Mouse (Mus musculus) WW6 (cell line): ENCODE data around the gene Cc2d1b.

Experiments used
- DNase-seq: peaks from one replicate; pipeline ENCODE4 v3.0.0-alpha.2; 2013; ENCODE audit warnings: low read depth, low spot score

Gene Cc2d1b

GRCm38 (mm10) chr4:108638752-108639151, 19.0 kb downstream of the Cc2d1b start:
- no peak for DNase-seq

DNA sequence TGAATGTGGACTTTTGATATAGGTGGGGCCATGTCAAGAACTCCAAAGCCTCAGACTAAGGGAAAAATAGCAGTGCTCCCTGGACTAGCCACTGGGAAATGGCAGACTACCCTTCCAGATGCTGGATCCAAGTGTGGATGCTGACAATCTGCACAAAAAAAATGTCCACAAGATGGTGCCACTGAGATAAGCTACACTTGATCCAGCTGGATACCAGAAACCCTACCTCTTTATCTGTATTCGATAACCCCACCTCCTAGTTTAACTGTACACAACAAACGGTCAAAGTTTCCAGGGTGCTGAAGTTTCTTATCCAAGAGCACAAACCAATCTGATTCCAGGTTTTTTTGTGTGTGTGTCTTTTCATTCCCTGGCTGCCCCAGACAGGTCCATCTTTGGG, 44.7 kb downstream of the Cc2d1b start:
- peak; percentile 59 for DNase-seq
